Mouse (Mus musculus) spleen, adult 2 months (tissue): ENCODE results near the gene Traf3ip1. TPM values are rescaled to one million over a fixed set of nuclear protein-coding genes. Genes with fewer than 3 reads are reported as not detected.

Experiments
- DNase-seq, 2 experiments: peaks; one replicate each; pipeline versions ENCODE4 v3.0.0 to v3.0.0-alpha.2; 2012 to 2021; ENCODE audit warnings: low spot score in 2 of 2, low read depth in 1 of 2
- H3K27ac ChIP-seq: fragments of 200-500 bp; 2 replicates; pipeline ENCODE4 v1.5.1; 2012; ENCODE audit warnings: low read length, inconsistent platforms; ENCODE audit not compliant: insufficient read depth
- H3K27me3 ChIP-seq: fragments of 200-500 bp; 2 replicates; pipeline ENCODE4 v1.6.1; 2012; ENCODE audit warnings: mild to moderate bottlenecking, moderate library complexity, low read length, inconsistent platforms; ENCODE audit not compliant: control insufficient read depth, insufficient read depth
- H3K36me3 ChIP-seq: fragments of 200-500 bp; 2 replicates; pipeline ENCODE4 v1.6.1; 2012; ENCODE audit warnings: mild to moderate bottlenecking, low read length, inconsistent platforms; ENCODE audit not compliant: control insufficient read depth, insufficient read depth
- H3K4me1 ChIP-seq: fragments of 200-500 bp; 2 replicates; pipeline ENCODE4 v1.6.1; 2011; ENCODE audit warnings: inconsistent platforms; ENCODE audit not compliant: control insufficient read depth, insufficient read depth, insufficient read length
- H3K4me3 ChIP-seq: fragments of 200-500 bp; 2 replicates; pipeline ENCODE4 v1.5.1; 2011; ENCODE audit warnings: mild to moderate bottlenecking, inconsistent platforms; ENCODE audit not compliant: insufficient read depth, insufficient read length; ENCODE audit errors: extremely low read depth
- CTCF ChIP-seq: fragments of 200-500 bp; IDR thresholded peaks from 2 replicates; pipeline ENCODE4 v1.5.1; 2011; ENCODE audit warnings: mild to moderate bottlenecking, inconsistent platforms; ENCODE audit not compliant: insufficient read depth, insufficient read length, insufficient replicate concordance; ENCODE audit errors: extremely low read depth
- POLR2A ChIP-seq: fragments of 200-500 bp; IDR thresholded peaks from 2 replicates; pipeline ENCODE4 v1.6.1; 2011; ENCODE audit warnings: low read depth, low read length, inconsistent platforms
- WGBS: fragments of 180-500 bp; shearing (Covaris S2); methylation state at CpG from one replicate; pipeline ENCODE4 v1.1.7; 2018; 5-methylcytosine and 5-hydroxymethylcytosine counted together
- polyA plus RNA-seq: library from polyadenylated mRNA; depleted of rRNA; stranded (reverse); fragments of >200 nt; gene quantifications from 2 replicates; pipeline ENCODE4 v1.2.3, GENCODE M21; 2012; rRNA removed

Gene Traf3ip1
- 3.7 and 3.9 TPM in 2 replicates for polyA plus RNA-seq

GRCm38 (mm10) chr1:91494457-91495140 is at the start of gene Traf3ip1:
Gene Traf3ip1, plus strand, starts transcription at chr1:91494647.
- peaks cover 6% of the 10 kb centered on the region; the same call in 1 of the 2 replicates for H3K4me1 ChIP-seq
- no peaks in the 10 kb centered on the region for H3K36me3 ChIP-seq
- DNase-seq: peak; percentile 74 to 91
- H3K27me3 ChIP-seq: no peaks in the 10 kb centered on the region
- WGBS: under 1% methylated on average over 79 of the region's 79 CpGs
- no peak within 1 kb of the TSS for H3K27ac ChIP-seq
- TF ChIP-seq POLR2A (peak; percentile 14; the same call in 1 of the 2 replicates), CTCF (no peak)
- H3K4me3 ChIP-seq: peak within 1 kb of the TSS; percentile 80

- WGBS: 92% methylated on average over 17 of the region's 17 CpGs
- Histone ChIP-seq H3K27me3 (no peaks in the 10 kb centered on the region), H3K36me3 (peaks cover 8% of the 10 kb centered on the region), H3K4me3 (no peak overlapping the region), H3K4me1 (no peaks in the 10 kb centered on the region), H3K27ac (no peak overlapping the region)
- no peak for DNase-seq
- no peak for TF ChIP-seq POLR2A
- TF ChIP-seq CTCF: no peak
Observed at GRCm38 (mm10) chr1:91444841-91445830, 49.3 kb upstream of the Traf3ip1 start.

GRCm38 (mm10) chr1:91446060-91446459 is 48.4 kb upstream of the Traf3ip1 start:
- no peak overlapping the region for H3K27ac ChIP-seq
- H3K27me3 ChIP-seq: no peaks in the 10 kb centered on the region
- WGBS: 86% methylated on average over 8 of the region's 8 CpGs
- no peak for DNase-seq
- peaks cover 7% of the 10 kb centered on the region for H3K36me3 ChIP-seq
- TF ChIP-seq CTCF: no peak
- no peak for TF ChIP-seq POLR2A
- no peak overlapping the region for H3K4me3 ChIP-seq
- H3K4me1 ChIP-seq: no peaks in the 10 kb centered on the region

- Histone ChIP-seq H3K27me3 (no peaks in the 10 kb centered on the region), H3K4me1 (no peaks in the 10 kb centered on the region), H3K36me3 (peaks cover 7% of the 10 kb centered on the region), H3K27ac (no peak overlapping the region), H3K4me3 (no peak overlapping the region)
- no peak for TF ChIP-seq POLR2A
- no peak for TF ChIP-seq CTCF
- 92% methylated on average over 4 of the region's 4 CpGs for WGBS
- DNase-seq: no peak
Observed at GRCm38 (mm10) chr1:91446511-91446910, 47.9 kb upstream of the Traf3ip1 start.

- DNase-seq: no peak
Observed at GRCm38 (mm10) chr1:91448688-91449087, 45.8 kb upstream of the Traf3ip1 start.

GRCm38 (mm10) chr1:91450851-91451250 is 43.6 kb upstream of the Traf3ip1 start:
- no peak overlapping the region for H3K27ac ChIP-seq
- 92% methylated on average over 5 of the region's 5 CpGs for WGBS
- no peak overlapping the region for H3K4me3 ChIP-seq
- no peaks in the 10 kb centered on the region for H3K4me1 ChIP-seq
- TF ChIP-seq POLR2A (no peak), CTCF (no peak)
- no peaks in the 10 kb centered on the region for H3K27me3 ChIP-seq
- peaks cover 7% of the 10 kb centered on the region for H3K36me3 ChIP-seq
- no peak for DNase-seq

More at GRCm38 (mm10) chr1:91448688-91449087, 45.8 kb upstream of the Traf3ip1 start:
- H3K4me3 ChIP-seq: no peak overlapping the region
- H3K27me3 ChIP-seq: no peaks in the 10 kb centered on the region
- TF ChIP-seq CTCF (no peak), POLR2A (no peak)
- WGBS: 88% methylated on average over 10 of the region's 10 CpGs
- H3K36me3 ChIP-seq: peaks cover 7% of the 10 kb centered on the region
- no peaks in the 10 kb centered on the region for H3K4me1 ChIP-seq
- H3K27ac ChIP-seq: no peak overlapping the region
